Mouse (Mus musculus): ENCODE results near the gene D1Pas1. TPM values are rescaled to one million over a fixed set of nuclear protein-coding genes. Genes with fewer than 3 reads are reported as not detected.

The D1Pas1 gene
- 0.16 and 0.20 TPM in 2 replicates for polyA plus RNA-seq (2016; fragmentation: Nextera tagmentation; extraction: Ambion mirVana)

GRCm38 (mm10) chr1:186967201-186967812 is at the start of gene D1Pas1:
Gene D1Pas1, plus strand, starts transcription at chr1:186967416.
- H3K27me3 ChIP-seq, result no peaks in the 10 kb centered on the region
- no peak within 1 kb of the TSS for H3K4me3 ChIP-seq
- no peaks in the 10 kb centered on the region for H3K4me1 ChIP-seq
- no peak within 1 kb of the TSS for H3K4me2 ChIP-seq (replicated peaks)
- H3K9me3 ChIP-seq, result peaks cover 30% of the 10 kb centered on the region
- no peak within 1 kb of the TSS for H3K27ac ChIP-seq (replicated peaks)
- no peak within 1 kb of the TSS for H3K9ac ChIP-seq (replicated peaks)
- no peak for ATAC-seq (ENCODE audit: low FRiP score, low read depth)
- 84% methylated on average over 53 of the region's 53 CpGs for WGBS
- H3K36me3 ChIP-seq, result no peaks in the 10 kb centered on the region

GRCm38 (mm10) chr1:186922489-186923370 is 44.5 kb upstream of the D1Pas1 start:
- ATAC-seq (ENCODE audit: low FRiP score, low read depth), result peak; percentile 84
- peak overlapping the region; percentile 27 for H3K4me2 ChIP-seq (replicated peaks)
- no peak overlapping the region for H3K4me3 ChIP-seq
- peaks cover 47% of the 10 kb centered on the region for H3K27me3 ChIP-seq
- no peaks in the 10 kb centered on the region for H3K9me3 ChIP-seq
- peaks cover 27% of the 10 kb centered on the region for H3K4me1 ChIP-seq
- H3K36me3 ChIP-seq, result no peaks in the 10 kb centered on the region
- no peak overlapping the region for H3K9ac ChIP-seq (replicated peaks)
- no peak overlapping the region for H3K27ac ChIP-seq (replicated peaks)
- 10% methylated on average over 17 of the region's 17 CpGs for WGBS

- no peaks in the 10 kb centered on the region for H3K36me3 ChIP-seq
- WGBS, result 57% methylated on average over 12 of the region's 12 CpGs
- no peak overlapping the region for H3K9ac ChIP-seq (replicated peaks)
- no peaks in the 10 kb centered on the region for H3K9me3 ChIP-seq
- peaks cover 42% of the 10 kb centered on the region for H3K27me3 ChIP-seq
- peaks cover 27% of the 10 kb centered on the region for H3K4me1 ChIP-seq
- H3K27ac ChIP-seq (replicated peaks), result no peak overlapping the region
- no peak overlapping the region for H3K4me2 ChIP-seq (replicated peaks)
- H3K4me3 ChIP-seq, result no peak overlapping the region
- ATAC-seq (ENCODE audit: low FRiP score, low read depth), result no peak
These were observed 43.2 kb upstream of the D1Pas1 start for GRCm38 (mm10) chr1:186924027-186924426.

GRCm38 (mm10) chr1:186925411-186925810 is 41.8 kb upstream of the D1Pas1 start:
- peaks cover 27% of the 10 kb centered on the region for H3K4me1 ChIP-seq
- no peaks in the 10 kb centered on the region for H3K36me3 ChIP-seq
- ATAC-seq (ENCODE audit: low FRiP score, low read depth), result no peak
- peaks cover 39% of the 10 kb centered on the region for H3K27me3 ChIP-seq
- 40% methylated on average over 9 of the region's 9 CpGs for WGBS
- H3K4me3 ChIP-seq, result no peak overlapping the region
- no peak overlapping the region for H3K4me2 ChIP-seq (replicated peaks)
- no peak overlapping the region for H3K9ac ChIP-seq (replicated peaks)
- no peak overlapping the region for H3K27ac ChIP-seq (replicated peaks)
- H3K9me3 ChIP-seq, result no peaks in the 10 kb centered on the region

- H3K4me1 ChIP-seq, result peaks cover 27% of the 10 kb centered on the region
- H3K27ac ChIP-seq (replicated peaks), result 0 out of 2 replicates have a peak overlapping the region, but pooled peaks have one; percentile 10
- peaks cover 30% of the 10 kb centered on the region for H3K27me3 ChIP-seq
- H3K4me3 ChIP-seq, result no peak overlapping the region
- H3K9me3 ChIP-seq, result no peaks in the 10 kb centered on the region
- peak; percentile 38; the same call in 1 of the 2 replicates for ATAC-seq (ENCODE audit: low FRiP score, low read depth)
- WGBS, result 14% methylated on average over 8 of the region's 8 CpGs
- H3K9ac ChIP-seq (replicated peaks), result no peak overlapping the region
- peak overlapping the region; percentile 26 for H3K4me2 ChIP-seq (replicated peaks)
- no peaks in the 10 kb centered on the region for H3K36me3 ChIP-seq
These were observed 40.8 kb upstream of the D1Pas1 start for GRCm38 (mm10) chr1:186926316-186926949.

GRCm38 (mm10) chr1:186926950-186927316 is 40.3 kb upstream of the D1Pas1 start:
- Histone ChIP-seq H3K36me3 (no peaks in the 10 kb centered on the region), H3K4me1 (peaks cover 27% of the 10 kb centered on the region), H3K27ac (replicated peaks) (0 out of 2 replicates have a peak overlapping the region, but pooled peaks have one; percentile 10), H3K9me3 (no peaks in the 10 kb centered on the region), H3K27me3 (peaks cover 26% of the 10 kb centered on the region), H3K9ac (replicated peaks) (no peak overlapping the region), H3K4me3 (no peak overlapping the region), H3K4me2 (replicated peaks) (peak overlapping the region; percentile 26; the same call in 1 of the 2 replicates)
- WGBS, result 49% methylated on average over 6 of the region's 6 CpGs
- no peak for ATAC-seq (ENCODE audit: low FRiP score, low read depth)

DNA sequence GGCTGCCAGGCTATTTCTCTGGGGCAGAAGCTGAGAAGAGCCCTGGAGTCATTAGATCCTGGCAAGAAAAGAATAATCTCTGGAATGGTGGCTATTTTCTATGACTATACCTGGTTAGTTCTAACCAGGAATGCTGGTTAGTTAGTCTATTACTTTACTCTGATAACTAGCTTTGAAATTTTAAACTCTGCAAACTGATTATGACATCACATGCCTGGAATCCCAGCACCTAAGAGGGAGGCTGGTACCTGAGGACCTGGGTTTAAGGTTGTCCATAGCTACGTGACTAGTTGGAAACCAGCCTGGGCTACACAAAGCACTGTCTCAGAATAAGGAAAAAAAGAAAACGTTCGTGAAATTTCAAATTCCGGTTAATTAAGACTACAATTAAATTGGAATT is 39.7 kb upstream of the D1Pas1 start:
- Histone ChIP-seq H3K9ac (replicated peaks) (no peak overlapping the region), H3K4me2 (replicated peaks) (no peak overlapping the region), H3K27me3 (peaks cover 23% of the 10 kb centered on the region), H3K4me1 (peaks cover 26% of the 10 kb centered on the region), H3K36me3 (no peaks in the 10 kb centered on the region), H3K27ac (replicated peaks) (no peak overlapping the region), H3K9me3 (no peaks in the 10 kb centered on the region), H3K4me3 (no peak overlapping the region)
- WGBS, result 62% methylated on average over 4 of the region's 4 CpGs
- ATAC-seq (ENCODE audit: low FRiP score, low read depth), result no peak

- Histone ChIP-seq H3K27me3 (peaks cover 13% of the 10 kb centered on the region), H3K9ac (replicated peaks) (no peak overlapping the region), H3K4me2 (replicated peaks) (no peak overlapping the region), H3K27ac (replicated peaks) (no peak overlapping the region), H3K4me3 (no peak overlapping the region), H3K9me3 (no peaks in the 10 kb centered on the region), H3K36me3 (no peaks in the 10 kb centered on the region), H3K4me1 (peaks cover 17% of the 10 kb centered on the region)
- WGBS, result 84% methylated on average over 13 of the region's 13 CpGs
- ATAC-seq (ENCODE audit: low FRiP score, low read depth), result no peak
These were observed 36.9 kb upstream of the D1Pas1 start for GRCm38 (mm10) chr1:186930160-186930887.

GRCm38 (mm10) chr1:186930888-186931233 is 36.4 kb upstream of the D1Pas1 start:
- Histone ChIP-seq H3K4me3 (no peak overlapping the region), H3K36me3 (no peaks in the 10 kb centered on the region), H3K27ac (replicated peaks) (no peak overlapping the region), H3K9me3 (no peaks in the 10 kb centered on the region), H3K9ac (replicated peaks) (no peak overlapping the region), H3K4me2 (replicated peaks) (no peak overlapping the region), H3K27me3 (peaks cover 9% of the 10 kb centered on the region), H3K4me1 (peaks cover 12% of the 10 kb centered on the region)
- ATAC-seq (ENCODE audit: low FRiP score, low read depth), result no peak
- 85% methylated on average over 6 of the region's 6 CpGs for WGBS

- Histone ChIP-seq H3K9me3 (no peaks in the 10 kb centered on the region), H3K4me1 (no peaks in the 10 kb centered on the region), H3K9ac (replicated peaks) (no peak overlapping the region), H3K36me3 (no peaks in the 10 kb centered on the region), H3K27ac (replicated peaks) (no peak overlapping the region), H3K4me2 (replicated peaks) (no peak overlapping the region), H3K27me3 (no peaks in the 10 kb centered on the region), H3K4me3 (no peak overlapping the region)
- no peak for ATAC-seq (ENCODE audit: low FRiP score, low read depth)
- WGBS, result 91% methylated on average over 1 of the region's 1 CpGs
These were observed 33.0 kb upstream of the D1Pas1 start for GRCm38 (mm10) chr1:186934205-186934604.

DNA sequence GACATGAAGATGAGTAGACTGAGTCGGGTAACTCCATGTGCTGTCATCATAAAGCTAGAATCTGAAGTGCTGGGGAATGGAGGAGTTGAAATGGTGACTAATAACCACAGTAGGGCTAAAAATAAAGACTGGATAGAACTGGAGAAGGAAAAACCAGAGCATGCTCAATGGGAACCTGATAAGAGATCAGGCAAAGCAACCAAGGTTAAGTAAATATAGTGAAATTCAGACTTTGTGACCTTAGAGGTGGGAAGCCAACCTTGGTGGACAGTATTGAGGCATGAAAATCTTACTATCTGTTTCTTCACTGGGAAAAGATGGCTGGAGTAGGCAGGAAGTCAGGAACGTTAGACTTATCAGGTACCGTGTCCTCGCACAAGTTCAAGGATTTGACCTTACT is 14.8 kb upstream of the D1Pas1 start:
- 89% methylated on average over 4 of the region's 4 CpGs for WGBS
- H3K4me3 ChIP-seq, result no peak overlapping the region
- ATAC-seq (ENCODE audit: low FRiP score, low read depth), result no peak

More for the DNA sequence above, 14.8 kb upstream of the D1Pas1 start:
- Histone ChIP-seq H3K4me1 (no peaks in the 10 kb centered on the region), H3K27ac (replicated peaks) (no peak overlapping the region), H3K9ac (replicated peaks) (no peak overlapping the region), H3K27me3 (no peaks in the 10 kb centered on the region; the same call in 1 of the 2 replicates), H3K9me3 (peaks cover 4% of the 10 kb centered on the region; the same call in 1 of the 2 replicates), H3K36me3 (no peaks in the 10 kb centered on the region), H3K4me2 (replicated peaks) (no peak overlapping the region)
